Mouse (Mus musculus) small intestine, adult 2 months (tissue): ENCODE results near the gene Ablim1. TPM values are rescaled to one million over a fixed set of nuclear protein-coding genes. Genes with fewer than 3 reads are reported as not detected.

Experiments
- H3K27ac ChIP-seq: fragments of 200-500 bp; 2 replicates; pipeline ENCODE4 v1.5.1; 2012; ENCODE audit warnings: low read depth, low read length, control low read depth, inconsistent platforms; ENCODE audit not compliant: insufficient read depth
- H3K27me3 ChIP-seq: fragments of 200-500 bp; 2 replicates; pipeline ENCODE4 v1.6.1; 2012; ENCODE audit warnings: mild to moderate bottlenecking, moderate library complexity, low read length, inconsistent platforms; ENCODE audit not compliant: control insufficient read depth, insufficient read depth
- H3K36me3 ChIP-seq: fragments of 200-500 bp; 2 replicates; pipeline ENCODE4 v1.6.1; 2012; ENCODE audit warnings: mild to moderate bottlenecking, low read length, control low read depth, inconsistent platforms; ENCODE audit not compliant: control insufficient read depth, insufficient read depth
- H3K4me1 ChIP-seq: fragments of 200-500 bp; 2 replicates; pipeline ENCODE4 v1.6.1; 2012; ENCODE audit warnings: low read length, inconsistent platforms, mixed read lengths; ENCODE audit not compliant: control insufficient read depth, insufficient read depth, insufficient read length
- H3K4me3 ChIP-seq: fragments of 200-500 bp; 2 replicates; pipeline ENCODE4 v1.5.1; 2012; ENCODE audit warnings: low read depth, mild to moderate bottlenecking, control low read depth, inconsistent platforms, low read length, moderate library complexity
- CTCF ChIP-seq: fragments of 200-500 bp; IDR thresholded peaks from 2 replicates; pipeline ENCODE4 v1.5.1; 2012; ENCODE audit warnings: low read depth, mild to moderate bottlenecking, control low read depth, inconsistent platforms, low read length, moderate library complexity, mixed read lengths; ENCODE audit not compliant: insufficient replicate concordance, insufficient read length; ENCODE audit errors: extremely low read depth
- POLR2A ChIP-seq: fragments of 200-500 bp; IDR thresholded peaks from 2 replicates; pipeline ENCODE4 v1.6.1; 2012; ENCODE audit warnings: low read depth, mild to moderate bottlenecking, control low read depth, inconsistent platforms, low read length, moderate library complexity
- WGBS: fragments of 180-500 bp; shearing (Covaris S2); methylation state at CpG from one replicate; pipeline ENCODE4 v1.1.7; 2018; 5-methylcytosine and 5-hydroxymethylcytosine counted together
- polyA plus RNA-seq: library from polyadenylated mRNA; depleted of rRNA; stranded (reverse); fragments of >200 nt; gene quantifications from 2 replicates; pipeline ENCODE4 v1.2.3, GENCODE M21; 2012

Ablim1 gene
- polyA plus RNA-seq, 1 experiment: 47.2 TPM

- Histone ChIP-seq H3K36me3 (no peaks in the 10 kb centered on the region), H3K4me3 (peak overlapping the region; percentile 60), H3K4me1 (peaks cover 12% of the 10 kb centered on the region), H3K27ac (peak overlapping the region; percentile 67), H3K27me3 (no peaks in the 10 kb centered on the region)
- TF ChIP-seq POLR2A: peak; percentile 64; the same call in 1 of the 2 replicates
- no peak for TF ChIP-seq CTCF
- 30% methylated on average over 22 of the region's 22 CpGs for WGBS
Measured at GRCm38 (mm10) chr19:57118785-57119565, 195.7 kb downstream of the Ablim1 start.

GRCm38 (mm10) chr19:57117751-57118150 lies 197.0 kb downstream of the Ablim1 start:
- no peak for TF ChIP-seq POLR2A
- TF ChIP-seq CTCF: no peak
- H3K36me3 ChIP-seq: no peaks in the 10 kb centered on the region
- no peaks in the 10 kb centered on the region for H3K27me3 ChIP-seq
- H3K4me1 ChIP-seq: peaks cover 12% of the 10 kb centered on the region
- H3K4me3 ChIP-seq: peak overlapping the region; percentile 32
- WGBS: 73% methylated on average over 6 of the region's 6 CpGs
- H3K27ac ChIP-seq: peak overlapping the region; percentile 5; the same call in 1 of the 2 replicates

- Histone ChIP-seq H3K27ac (no peak overlapping the region), H3K4me3 (peak overlapping the region; percentile 46), H3K36me3 (no peaks in the 10 kb centered on the region), H3K4me1 (peaks cover 12% of the 10 kb centered on the region), H3K27me3 (no peaks in the 10 kb centered on the region)
- WGBS: 29% methylated on average over 7 of the region's 7 CpGs
- TF ChIP-seq CTCF: no peak
Measured at GRCm38 (mm10) chr19:57116871-57117501, 197.7 kb downstream of the Ablim1 start.

GRCm38 (mm10) chr19:57115670-57116069 lies 199.0 kb downstream of the Ablim1 start:
- TF ChIP-seq CTCF: no peak
- TF ChIP-seq POLR2A: no peak
- 35% methylated on average over 5 of the region's 5 CpGs for WGBS
- H3K27ac ChIP-seq: no peak overlapping the region
- no peaks in the 10 kb centered on the region for H3K27me3 ChIP-seq
- H3K36me3 ChIP-seq: no peaks in the 10 kb centered on the region
- H3K4me1 ChIP-seq: peaks cover 12% of the 10 kb centered on the region
- no peak overlapping the region for H3K4me3 ChIP-seq

- Histone ChIP-seq H3K36me3 (no peaks in the 10 kb centered on the region), H3K4me1 (peaks cover 14% of the 10 kb centered on the region), H3K27ac (no peak overlapping the region), H3K4me3 (no peak overlapping the region), H3K27me3 (no peaks in the 10 kb centered on the region)
- TF ChIP-seq CTCF (no peak), POLR2A (no peak)
- WGBS: 25% methylated on average over 5 of the region's 5 CpGs
Measured at GRCm38 (mm10) chr19:57114951-57115350, 199.8 kb downstream of the Ablim1 start.

- H3K36me3 ChIP-seq: no peaks in the 10 kb centered on the region
- no peaks in the 10 kb centered on the region for H3K27me3 ChIP-seq
- WGBS: 89% methylated on average over 8 of the region's 8 CpGs
- TF ChIP-seq POLR2A (no peak), CTCF (no peak)
- peaks cover 12% of the 10 kb centered on the region; the same call in 1 of the 2 replicates for H3K4me1 ChIP-seq
- no peak overlapping the region for H3K27ac ChIP-seq
- H3K4me3 ChIP-seq: no peak overlapping the region
Measured at GRCm38 (mm10) chr19:57113975-57114374, 200.7 kb downstream of the Ablim1 start.

GRCm38 (mm10) chr19:57112816-57113406 lies 201.8 kb downstream of the Ablim1 start:
- Histone ChIP-seq H3K27me3 (no peaks in the 10 kb centered on the region), H3K36me3 (no peaks in the 10 kb centered on the region), H3K4me3 (no peak overlapping the region), H3K4me1 (peaks cover 11% of the 10 kb centered on the region; the same call in 1 of the 2 replicates), H3K27ac (no peak overlapping the region)
- no peak for TF ChIP-seq POLR2A
- no peak for TF ChIP-seq CTCF
- WGBS: 10% methylated on average over 9 of the region's 9 CpGs
